Mouse (Mus musculus) thymus, postnatal 36 days (tissue): ENCODE results near the gene Irak3.
"Not testable (repeated sequence)": the region's sequence is repeated elsewhere in the genome, so short reads cannot be mapped to it uniquely, and the experiment has no call there.

Experiments
- DNase-seq, 2 experiments: peaks; one replicate each; pipeline ENCODE4 v3.0.0; 2022; ENCODE audit warnings: mixed read lengths in 2 of 2

Gene Irak3

GRCm38 (mm10) chr10:120201961-120202402 lies at the start of gene Irak3:
Gene Irak3 (minus strand): TSS chr10:120202130.
- peak; percentile 75 to 82 for DNase-seq

GRCm38 (mm10) chr10:120250911-120251683 lies 49.2 kb upstream of the Irak3 start:
- DNase-seq: no peak

GRCm38 (mm10) chr10:120246994-120247750 lies 45.2 kb upstream of the Irak3 start:
- peak; percentile 46 to 48 for DNase-seq

GRCm38 (mm10) chr10:120245681-120246080 lies 43.8 kb upstream of the Irak3 start:
- no peak for DNase-seq

GRCm38 (mm10) chr10:120242421-120242820 lies 40.5 kb upstream of the Irak3 start:
- DNase-seq: no peak

- DNase-seq: no peak
Observed at GRCm38 (mm10) chr10:120239476-120239875, 37.5 kb upstream of the Irak3 start.

GRCm38 (mm10) chr10:120238241-120238640 lies 36.3 kb upstream of the Irak3 start:
- DNase-seq: no peak

GRCm38 (mm10) chr10:120236855-120237254 lies 34.9 kb upstream of the Irak3 start:
- DNase-seq: no peak

GRCm38 (mm10) chr10:120233655-120234367 lies 31.9 kb upstream of the Irak3 start:
- peak; percentile 17 to 21 for DNase-seq

GRCm38 (mm10) chr10:120231718-120232117 lies 29.8 kb upstream of the Irak3 start:
- DNase-seq: peak; percentile 52 to 63

- peak; percentile 85 for DNase-seq
Observed at GRCm38 (mm10) chr10:120226871-120227661, 25.1 kb upstream of the Irak3 start, which contains the start of gene Llph. Gene Llph (plus strand): TSS chr10:120227070.

GRCm38 (mm10) chr10:120220776-120221175 lies 18.8 kb upstream of the Irak3 start:
- no peak for DNase-seq

- DNase-seq: peak; percentile 12 to 27
Observed at GRCm38 (mm10) chr10:120219578-120220359, 17.8 kb upstream of the Irak3 start.

GRCm38 (mm10) chr10:120218996-120219395 lies 17.1 kb upstream of the Irak3 start:
- no peak for DNase-seq

GRCm38 (mm10) chr10:120217099-120217498 lies 15.2 kb upstream of the Irak3 start:
- DNase-seq: not testable (repeated sequence)

GRCm38 (mm10) chr10:120210096-120210495 lies 8.2 kb upstream of the Irak3 start:
- no peak for DNase-seq

GRCm38 (mm10) chr10:120209539-120209925 lies 7.6 kb upstream of the Irak3 start:
- DNase-seq: no peak

- peak; percentile 55 to 62 for DNase-seq
Observed at GRCm38 (mm10) chr10:120208575-120209538, 6.9 kb upstream of the Irak3 start.

GRCm38 (mm10) chr10:120208015-120208414 lies 6.1 kb upstream of the Irak3 start:
- no peak for DNase-seq

GRCm38 (mm10) chr10:120204591-120205210 lies 2.8 kb upstream of the Irak3 start:
- no peak for DNase-seq
